Comparison of ENCODE assay signal across 16 mouse cellular contexts in the genomic region with DNA sequence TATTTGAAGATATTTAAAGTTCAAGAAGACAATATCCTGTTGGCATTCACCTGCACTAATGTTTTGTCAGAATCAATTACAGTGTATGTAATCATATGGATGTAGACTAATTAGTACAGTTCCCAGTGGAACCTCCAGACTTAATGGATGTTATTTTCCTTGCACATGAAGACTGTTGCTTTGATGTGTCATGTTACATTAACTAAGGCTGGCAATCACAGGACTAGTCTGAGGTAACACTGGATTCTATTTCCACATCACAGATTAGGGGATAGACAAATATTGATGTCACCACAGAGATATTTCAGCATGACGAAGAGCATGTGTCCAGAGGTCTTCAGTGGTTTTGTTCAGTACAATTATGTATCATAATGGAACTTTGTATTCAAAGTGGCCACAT.
"Had no signal": no experiment of that assay in that cellular context is flagged by ENCODE, and none has a peak within 500 bp of the region (broad histone marks: within the 10 kb centered on the region; RNA-seq: fewer than 3 reads in every experiment).

No protein-coding gene starts in this region.

- H3K36me3 ChIP-seq: limb, embryonic 12.5 days; liver, embryonic 13.5 days; lung, embryonic 15.5 days; neural tube, embryonic 13.5 days; stomach, embryonic 15.5 days had no signal

- H3K27ac ChIP-seq: limb, embryonic 12.5 days; liver, embryonic 13.5 days; lung, embryonic 15.5 days; macrophage; neural tube, embryonic 13.5 days; stomach, embryonic 15.5 days had no signal

- H3K4me2 ChIP-seq: limb, embryonic 12.5 days; liver, embryonic 13.5 days; lung, embryonic 15.5 days; neural tube, embryonic 13.5 days; stomach, embryonic 15.5 days had no signal

- H3K9me3 ChIP-seq: limb, embryonic 12.5 days; liver, embryonic 13.5 days; lung, embryonic 15.5 days; neural tube, embryonic 13.5 days; stomach, embryonic 15.5 days had no signal

- H3K4me1 ChIP-seq: limb, embryonic 12.5 days; liver, embryonic 13.5 days; lung, embryonic 15.5 days; neural tube, embryonic 13.5 days; stomach, embryonic 15.5 days had no signal

- DNase-seq: kidney, adult 8-10 months; kidney, postnatal 25 days; layer of hippocampus, adult 9-11 months; layer of hippocampus, postnatal 36 days; liver; liver, embryonic 13.5 days; liver, postnatal 0 days; lung, postnatal 14 days; right cerebral cortex, postnatal 4 days; thymus, postnatal 36 days had no signal

- H3K9ac ChIP-seq: limb, embryonic 12.5 days; liver, embryonic 13.5 days; liver, postnatal 0 days; lung, embryonic 15.5 days; neural tube, embryonic 13.5 days; stomach, embryonic 15.5 days had no signal

- H3K27me3 ChIP-seq: limb, embryonic 12.5 days; liver, embryonic 13.5 days; lung, embryonic 15.5 days; neural tube, embryonic 13.5 days; stomach, embryonic 15.5 days had no signal

- H3K4me3 ChIP-seq: limb, embryonic 12.5 days; liver, embryonic 13.5 days; lung, embryonic 15.5 days; neural tube, embryonic 13.5 days; stomach, embryonic 15.5 days had no signal

- ATAC-seq: intestine, postnatal 0 days; liver, postnatal 0 days had no signal
